Mouse (Mus musculus) brain, embryonic 14.5 days (tissue): Measurements from ENCODE around the gene Wnk2. TPM values are rescaled to one million over a fixed set of nuclear protein-coding genes. Genes with fewer than 3 reads are reported as not detected.

Source experiments
- DNase-seq: peaks from one replicate; pipeline ENCODE4 v3.0.0-alpha.2; 2011; ENCODE audit warnings: low read depth
- CTCF ChIP-seq: fragments of 200-500 bp; IDR thresholded peaks from 2 replicates; pipeline ENCODE4 v1.5.1; 2012; ENCODE audit warnings: inconsistent platforms, mild to moderate bottlenecking, moderate library complexity, borderline replicate concordance; ENCODE audit not compliant: insufficient read depth, insufficient read length; ENCODE audit errors: extremely low read depth
- POLR2A ChIP-seq: fragments of 200-500 bp; IDR thresholded peaks from 2 replicates; pipeline ENCODE4 v1.6.1; 2012; ENCODE audit warnings: mild to moderate bottlenecking, inconsistent platforms, borderline replicate concordance; ENCODE audit not compliant: poor library complexity, insufficient read depth, insufficient read length, severe bottlenecking; ENCODE audit errors: extremely low read depth
- polyA plus RNA-seq: library from polyadenylated mRNA; depleted of rRNA; stranded (reverse); fragments of >200 nt; gene quantifications from 2 replicates; pipeline ENCODE4 v1.2.3, GENCODE M21; 2012

Wnk2 gene
- polyA plus RNA-seq, 1 experiment = 86.7 TPM

DNA sequence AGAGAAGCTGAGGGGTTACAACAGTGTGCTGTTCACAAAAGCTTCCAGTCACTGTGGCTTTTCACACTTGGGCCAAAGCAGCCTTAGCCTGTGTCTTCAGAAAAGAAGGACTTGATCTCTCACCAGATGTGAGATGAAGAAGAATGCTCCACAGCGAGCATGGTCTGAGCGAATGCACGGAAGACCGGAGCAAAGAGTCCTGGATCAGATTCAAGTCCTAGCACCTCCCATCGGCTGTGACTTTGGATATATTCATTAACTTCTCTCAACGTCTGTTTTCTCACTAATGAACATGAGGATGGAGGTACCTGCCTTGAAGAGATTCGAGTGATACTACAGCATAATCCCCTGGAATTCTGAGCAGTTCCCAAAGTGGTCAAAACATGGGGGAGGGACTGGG lies 6.8 kb upstream of the Wnk2 start:
- DNase-seq = no peak
- TF ChIP-seq CTCF (no peak), POLR2A (no peak)

DNA sequence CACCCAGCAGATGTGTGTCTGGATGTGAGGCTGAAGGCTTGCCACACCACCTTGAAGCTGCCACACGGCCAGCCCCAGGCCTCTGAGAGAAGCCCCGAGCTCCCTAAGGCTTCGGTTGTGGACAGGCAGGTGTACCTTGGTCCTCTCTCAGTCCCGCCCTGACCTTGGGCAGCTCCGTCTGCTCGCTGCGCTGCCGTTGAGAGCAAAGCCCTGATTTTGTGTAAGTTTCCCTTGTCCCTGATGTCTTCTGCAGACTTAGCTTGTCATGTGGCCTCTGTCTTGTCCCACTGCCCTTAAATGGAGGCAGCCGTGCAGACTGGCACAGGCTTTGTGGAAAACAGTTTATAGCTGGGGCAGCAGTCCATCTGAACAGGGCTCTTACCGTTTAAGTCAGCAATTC lies 6.2 kb upstream of the Wnk2 start:
- no peak for DNase-seq
- TF ChIP-seq CTCF (no peak), POLR2A (no peak)

GRCm38 (mm10) chr13:49148687-49149086 lies 873 bp upstream of the Wnk2 start:
- no peak for TF ChIP-seq POLR2A
- TF ChIP-seq CTCF = no peak
- DNase-seq = no peak

DNA sequence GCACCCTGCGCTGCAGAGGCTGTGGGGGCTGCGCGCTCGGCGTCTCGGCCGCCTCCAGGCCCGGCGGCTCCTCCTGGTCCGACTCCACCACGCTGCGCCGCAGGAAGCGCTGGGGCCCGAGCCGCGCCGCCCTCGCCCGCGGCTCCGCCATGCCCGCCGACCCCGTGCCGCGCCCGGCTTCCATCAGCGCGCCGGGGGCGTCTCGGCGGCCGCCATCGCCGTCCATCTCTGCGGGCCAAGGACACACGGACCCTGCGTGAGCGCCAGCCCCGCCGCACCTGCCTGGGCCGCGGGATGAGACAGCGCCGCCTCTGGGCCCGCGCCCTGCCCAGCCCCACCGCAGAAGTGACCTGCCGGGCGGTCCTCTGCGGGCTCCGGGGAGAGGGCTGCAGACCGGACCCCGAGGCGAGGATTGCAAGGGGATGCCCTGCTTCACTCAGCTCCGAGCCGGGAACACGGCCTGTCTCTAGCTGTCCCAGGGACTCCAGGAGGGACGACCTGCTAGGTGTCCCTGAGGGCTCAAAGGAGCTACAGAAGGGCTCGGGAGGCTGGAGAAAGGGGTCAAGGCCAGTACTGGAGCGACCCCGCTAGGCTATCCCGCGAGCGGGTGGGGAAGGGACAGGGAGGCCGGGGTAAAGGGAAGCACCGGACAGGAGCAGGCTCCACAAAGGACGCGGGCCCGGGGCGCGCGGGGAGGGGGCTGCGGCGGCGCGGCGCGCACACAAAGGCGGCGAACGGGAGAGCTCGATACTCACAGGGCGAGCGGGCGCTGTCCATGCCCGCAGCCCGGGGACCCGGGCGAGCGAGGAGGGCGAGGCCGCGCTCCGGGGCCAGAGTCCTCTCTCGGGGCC lies 582 bp downstream of the Wnk2 start:
- DNase-seq = peak; percentile 78

GRCm38 (mm10) chr13:49146698-49147006 lies 1.2 kb downstream of the Wnk2 start:
- DNase-seq = no peak
- TF ChIP-seq CTCF (no peak), POLR2A (no peak)

More for the DNA sequence above, 582 bp downstream of the Wnk2 start:
- no peak for TF ChIP-seq CTCF
- 0 out of 2 replicates have a peak, but pooled peaks have one; percentile 22 for TF ChIP-seq POLR2A

DNA sequence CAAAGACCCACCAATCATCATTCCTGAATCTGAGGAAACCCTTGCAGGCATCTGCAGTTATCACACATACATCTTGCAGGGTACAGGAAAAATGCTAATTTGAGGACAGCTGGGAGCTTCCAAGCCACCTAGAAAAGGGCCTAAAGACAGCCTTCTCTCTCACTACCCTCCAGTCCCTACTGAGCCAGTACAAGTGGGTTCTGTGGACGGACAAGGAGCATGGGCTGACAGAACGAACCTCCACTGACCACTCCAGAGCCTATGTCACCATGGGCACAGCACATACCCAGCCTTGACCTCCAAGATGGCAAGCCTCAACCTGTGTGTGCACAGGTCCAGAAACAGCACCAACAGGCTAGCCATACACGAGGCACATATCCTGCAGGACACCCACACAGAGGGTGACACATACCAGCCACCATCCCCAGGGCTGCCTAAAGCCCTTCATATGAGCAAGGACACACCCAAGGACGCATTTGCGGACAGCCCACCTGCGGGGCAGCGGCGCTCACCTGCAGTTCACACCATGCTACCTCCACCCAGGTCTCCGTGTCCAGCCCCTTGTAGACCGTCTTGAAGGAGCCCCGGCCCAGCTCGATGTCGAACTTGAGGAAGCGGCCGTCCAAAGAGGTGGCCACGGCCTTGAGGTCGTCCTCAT lies 1.6 kb downstream of the Wnk2 start:
- DNase-seq = no peak
- TF ChIP-seq POLR2A (no peak), CTCF (no peak)

- DNase-seq = no peak
- TF ChIP-seq CTCF = no peak
- no peak for TF ChIP-seq POLR2A
Observed at GRCm38 (mm10) chr13:49145396-49145795, 2.4 kb downstream of the Wnk2 start.

DNA sequence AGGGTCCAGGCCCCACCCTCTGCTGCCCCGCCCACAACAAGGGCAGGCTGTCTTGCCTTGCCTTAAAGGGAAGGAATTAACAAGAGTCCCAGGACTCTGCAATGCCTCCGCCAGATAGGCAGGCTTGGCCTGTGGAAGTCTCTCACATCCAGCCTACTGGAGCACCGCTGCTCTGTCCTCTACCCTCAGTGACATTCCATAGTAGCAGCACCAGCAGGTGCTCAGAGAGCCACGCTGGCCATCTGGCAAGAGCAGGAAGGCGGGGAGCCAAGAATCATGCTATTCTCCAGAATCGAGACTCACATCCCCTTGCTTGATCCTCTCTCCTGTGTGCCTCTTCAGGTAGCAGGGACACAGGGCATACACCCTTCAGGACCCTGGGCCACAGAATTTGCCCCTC lies 3.4 kb downstream of the Wnk2 start:
- DNase-seq = no peak
- TF ChIP-seq POLR2A = no peak
- TF ChIP-seq CTCF = no peak

GRCm38 (mm10) chr13:49143323-49143722 lies 4.5 kb downstream of the Wnk2 start:
- no peak for DNase-seq
- no peak for TF ChIP-seq CTCF
- no peak for TF ChIP-seq POLR2A

- DNase-seq = no peak
- TF ChIP-seq CTCF (no peak), POLR2A (no peak)
Observed at GRCm38 (mm10) chr13:49142396-49142795, 5.4 kb downstream of the Wnk2 start.

- TF ChIP-seq POLR2A (no peak), CTCF (no peak)
- no peak for DNase-seq
Observed at GRCm38 (mm10) chr13:49140567-49140966, 7.2 kb downstream of the Wnk2 start.

GRCm38 (mm10) chr13:49134491-49134890 lies 13.3 kb downstream of the Wnk2 start:
- TF ChIP-seq CTCF (no peak), POLR2A (no peak)
- no peak for DNase-seq
